Mouse (Mus musculus) stomach, postnatal 0 days (tissue): Measurements from ENCODE around the gene Nol11. TPM values are rescaled to one million over a fixed set of nuclear protein-coding genes. Genes with fewer than 3 reads are reported as not detected.
A peak's percentile ranks its signal among the peaks of the same experiment; 100 is the strongest.

Experiments used
- ATAC-seq: fragments of 200-750 bp; cut with Nextera tagmentation; 2 replicates; pipeline ENCODE4 v1.8.0; 2017; ENCODE audit not compliant: low FRiP score, low TSS enrichment
- DNase-seq: peaks from one replicate; pipeline ENCODE4 v3.0.0-alpha.2; 2016; ENCODE audit warnings: low spot score
- H3K27ac ChIP-seq: fragments of 300-500 bp; sonication (generic); replicated peaks from 2 replicates; pipeline ENCODE4 v1.5.1; 2014; ENCODE audit warnings: mild to moderate bottlenecking, control low read depth
- H3K27me3 ChIP-seq: fragments of 300-500 bp; sonication (generic); 2 replicates; pipeline ENCODE4 v1.6.1; 2014; ENCODE audit warnings: low read length; ENCODE audit not compliant: control insufficient read depth, insufficient read depth
- H3K36me3 ChIP-seq: fragments of 300-500 bp; sonication (generic); 2 replicates; pipeline ENCODE4 v1.6.1; 2014; ENCODE audit warnings: low read length, mixed read lengths; ENCODE audit not compliant: control insufficient read depth, insufficient read depth
- H3K4me1 ChIP-seq: fragments of 300-500 bp; sonication (generic); replicated peaks from 2 replicates; pipeline ENCODE4 v1.6.1; 2014; ENCODE audit warnings: antibody characterized with exemption; ENCODE audit not compliant: control insufficient read depth, insufficient read depth
- H3K4me2 ChIP-seq: fragments of 300-500 bp; sonication (generic); replicated peaks from 2 replicates; pipeline ENCODE4 v1.6.1; 2014; ENCODE audit warnings: low read depth, mild to moderate bottlenecking, control low read depth, moderate library complexity
- H3K4me3 ChIP-seq: fragments of 300-500 bp; sonication (generic); 2 replicates; pipeline ENCODE4 v1.5.1; 2014; ENCODE audit warnings: low read depth, low read length, control low read depth
- H3K9ac ChIP-seq: fragments of 300-500 bp; sonication (generic); 2 replicates; pipeline ENCODE4 v1.6.1; 2014; ENCODE audit warnings: mild to moderate bottlenecking, low read length, control low read depth, mixed read lengths
- H3K9me3 ChIP-seq: fragments of 300-500 bp; sonication (generic); 2 replicates; pipeline ENCODE4 v1.6.1; 2016; ENCODE audit warnings: low read length; ENCODE audit not compliant: control insufficient read depth
- CTCF ChIP-seq: IDR thresholded peaks from 2 replicates; pipeline ENCODE4 v1.5.1; 2016; ENCODE audit warnings: antibody characterized with exemption, low read depth, mild to moderate bottlenecking, moderate library complexity
- EP300 ChIP-seq: optimal IDR thresholded peaks from 2 replicates; pipeline ENCODE3; 2016; ENCODE audit warnings: antibody characterized with exemption
- WGBS: fragments of 180-500 bp; shearing (Covaris S2); extraction: QIAGEN DNeasy Blood & Tissue Kit; methylation state at CpG from one replicate; pipeline ENCODE4 v1.1.7; 2014; 5-methylcytosine and 5-hydroxymethylcytosine counted together
- polyA plus RNA-seq: library from polyadenylated mRNA; unstranded; fragments of >200 nt; fragmentation: Nextera tagmentation; extraction: Ambion mirVana; gene quantifications from 2 replicates; pipeline ENCODE4 v1.2.1, GENCODE M21; 2015

Gene Nol11
- polyA plus RNA-seq, 1 experiment from 2014 or later: 17.5 TPM

DNA sequence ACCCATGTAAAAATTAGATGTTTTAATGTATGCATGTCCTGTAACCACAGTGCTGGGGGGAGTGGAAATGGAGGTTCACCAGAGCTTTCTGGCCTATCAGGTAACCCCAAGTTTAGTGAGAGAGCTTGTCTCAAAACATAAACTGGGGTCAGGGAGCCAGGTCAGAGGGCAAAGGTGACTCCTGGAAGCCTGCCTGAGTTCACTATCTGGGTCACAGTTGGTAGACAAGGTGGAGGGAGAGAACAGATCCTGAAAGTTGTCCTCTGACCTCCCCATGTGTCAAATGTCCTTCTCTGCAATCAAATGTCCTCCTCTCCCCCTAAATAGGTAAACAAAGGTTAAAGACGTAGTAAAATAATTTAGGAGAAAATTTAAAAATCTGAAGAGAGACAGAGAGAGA lies 37.2 kb upstream of the Nol11 start:
- no peaks in the 10 kb centered on the region for H3K27me3 ChIP-seq
- H3K36me3 ChIP-seq: no peaks in the 10 kb centered on the region
- no peak overlapping the region for H3K4me3 ChIP-seq
- H3K4me1 ChIP-seq: no peaks in the 10 kb centered on the region
- ATAC-seq (no peak), DNase-seq (no peak)
- no peak overlapping the region for H3K4me2 ChIP-seq
- WGBS: 89% methylated on average over 1 of the region's 1 CpGs
- TF ChIP-seq CTCF: no peak
- no peak for TF ChIP-seq EP300
- H3K9ac ChIP-seq: no peak overlapping the region
- H3K9me3 ChIP-seq: no peaks in the 10 kb centered on the region
- H3K27ac ChIP-seq: no peak overlapping the region

- no peak overlapping the region for H3K27ac ChIP-seq
- no peaks in the 10 kb centered on the region for H3K4me1 ChIP-seq
- H3K27me3 ChIP-seq: no peaks in the 10 kb centered on the region
- H3K36me3 ChIP-seq: no peaks in the 10 kb centered on the region
- no peak for DNase-seq
- no peak overlapping the region for H3K4me3 ChIP-seq
- H3K9ac ChIP-seq: no peak overlapping the region
- no peak overlapping the region for H3K4me2 ChIP-seq
- no peak for ATAC-seq
- H3K9me3 ChIP-seq: no peaks in the 10 kb centered on the region
- TF ChIP-seq EP300: no peak
- TF ChIP-seq CTCF: no peak
- WGBS: 92% methylated on average over 10 of the region's 10 CpGs
Measured at GRCm38 (mm10) chr11:107226013-107226412, 36.8 kb upstream of the Nol11 start.

DNA sequence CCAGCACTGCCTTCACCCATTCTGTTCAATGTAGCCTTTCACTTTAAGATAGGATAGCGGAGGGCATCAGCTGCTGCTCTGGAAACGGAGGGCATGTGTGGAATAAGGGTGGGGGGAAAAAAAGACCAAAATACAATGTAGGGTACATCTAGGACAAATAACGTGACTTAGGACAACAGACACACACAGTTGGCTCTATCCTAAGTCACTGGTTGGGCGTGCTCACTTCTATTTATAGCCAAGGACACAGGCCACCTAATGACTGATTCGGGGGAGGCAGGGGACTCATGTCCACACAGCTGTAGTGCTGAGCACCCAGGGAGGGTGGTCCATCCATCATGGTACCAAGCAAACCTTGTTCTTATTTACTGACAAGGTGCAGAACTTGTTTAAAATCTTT lies 36.1 kb upstream of the Nol11 start:
- WGBS: 72% methylated on average over 5 of the region's 5 CpGs
- Histone ChIP-seq H3K9me3 (no peaks in the 10 kb centered on the region), H3K4me3 (no peak overlapping the region), H3K36me3 (no peaks in the 10 kb centered on the region), H3K27me3 (no peaks in the 10 kb centered on the region), H3K4me1 (no peaks in the 10 kb centered on the region), H3K4me2 (no peak overlapping the region), H3K27ac (no peak overlapping the region), H3K9ac (no peak overlapping the region)
- TF ChIP-seq EP300: no peak
- no peak for TF ChIP-seq CTCF
- no peak for ATAC-seq
- DNase-seq: no peak

GRCm38 (mm10) chr11:107223667-107224214 lies 34.6 kb upstream of the Nol11 start:
- Histone ChIP-seq H3K4me2 (no peak overlapping the region), H3K27ac (no peak overlapping the region), H3K4me3 (no peak overlapping the region), H3K9ac (no peak overlapping the region), H3K4me1 (no peaks in the 10 kb centered on the region), H3K36me3 (no peaks in the 10 kb centered on the region), H3K9me3 (no peaks in the 10 kb centered on the region), H3K27me3 (no peaks in the 10 kb centered on the region)
- DNase-seq (no peak), ATAC-seq (no peak)
- 50% methylated on average over 8 of the region's 8 CpGs for WGBS
- TF ChIP-seq EP300: no peak

- H3K36me3 ChIP-seq: no peaks in the 10 kb centered on the region
- H3K9me3 ChIP-seq: no peaks in the 10 kb centered on the region
- TF ChIP-seq CTCF (peak; percentile 15; the same call in 1 of the 2 replicates), EP300 (no peak)
- H3K27ac ChIP-seq: no peak overlapping the region
- no peak overlapping the region for H3K4me2 ChIP-seq
- H3K4me1 ChIP-seq: no peaks in the 10 kb centered on the region
- 58% methylated on average over 1 of the region's 1 CpGs for WGBS
- ATAC-seq (no peak), DNase-seq (no peak)
- H3K4me3 ChIP-seq: no peak overlapping the region
- H3K9ac ChIP-seq: no peak overlapping the region
- H3K27me3 ChIP-seq: no peaks in the 10 kb centered on the region
Measured at GRCm38 (mm10) chr11:107223169-107223561, 34.0 kb upstream of the Nol11 start.

DNA sequence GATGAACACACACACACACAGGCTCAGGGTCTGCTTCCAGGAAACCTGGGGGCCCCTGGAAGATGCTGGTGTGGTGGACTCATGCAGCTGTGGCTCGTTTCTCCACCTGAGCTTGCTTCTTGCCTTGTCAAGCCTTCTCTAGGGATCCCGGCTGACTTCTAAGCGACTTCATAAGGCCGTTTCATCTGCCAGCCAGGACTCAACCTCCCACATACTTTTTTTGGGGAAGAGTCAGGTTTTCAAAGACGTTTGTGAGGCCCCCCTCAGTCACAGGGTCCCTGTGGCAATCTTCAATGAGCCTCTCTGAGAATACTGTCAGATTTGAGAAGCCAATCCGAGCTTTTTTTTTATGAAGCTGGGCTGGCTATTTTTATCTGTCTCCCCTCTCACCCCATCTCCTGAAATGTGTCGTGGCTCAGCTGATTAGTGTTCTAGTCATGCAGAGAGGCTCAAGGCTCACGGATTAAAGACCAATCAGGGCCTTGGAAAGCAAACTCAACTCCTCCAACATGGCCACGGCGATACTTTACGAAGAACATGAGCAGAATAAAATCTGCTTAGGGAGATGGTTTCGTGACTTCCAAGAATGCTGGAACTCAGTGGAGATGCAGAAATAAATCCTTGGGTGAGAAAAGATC lies 33.5 kb upstream of the Nol11 start:
- ATAC-seq (no peak), DNase-seq (no peak)
- H3K4me3 ChIP-seq: no peak overlapping the region

More for the DNA sequence above, 33.5 kb upstream of the Nol11 start:
- Histone ChIP-seq H3K4me1 (no peaks in the 10 kb centered on the region), H3K9me3 (no peaks in the 10 kb centered on the region), H3K4me2 (no peak overlapping the region), H3K9ac (no peak overlapping the region), H3K27ac (no peak overlapping the region), H3K36me3 (no peaks in the 10 kb centered on the region), H3K27me3 (no peaks in the 10 kb centered on the region)
- 62% methylated on average over 12 of the region's 12 CpGs for WGBS
- TF ChIP-seq CTCF: no peak
- TF ChIP-seq EP300: no peak
